Mouse (Mus musculus): ENCODE results near the gene Nup188. TPM values are rescaled to one million over a fixed set of nuclear protein-coding genes. Genes with fewer than 3 reads are reported as not detected.
A peak's percentile ranks its signal among the peaks of the same experiment; 100 is the strongest.

Gene Nup188
- total RNA-seq, 4 experiments from 2014 or later: 28.2 to 33.6 (median 30.2) TPM

- no peak for DNase-seq
These were observed 598 bp upstream of the Nup188 start for GRCm38 (mm10) chr2:30285416-30286181.

- no peak for DNase-seq
These were observed 803 bp downstream of the Nup188 start for GRCm38 (mm10) chr2:30287027-30287373.

- DNase-seq: no peak
These were observed 13.3 kb downstream of the Nup188 start for GRCm38 (mm10) chr2:30299525-30299924.

- no peak for DNase-seq
These were observed 13.8 kb downstream of the Nup188 start for GRCm38 (mm10) chr2:30299966-30300365.

- no peak for DNase-seq
These were observed 19.9 kb downstream of the Nup188 start for GRCm38 (mm10) chr2:30306087-30306486.

GRCm38 (mm10) chr2:30309351-30309750 lies 23.2 kb downstream of the Nup188 start:
- DNase-seq: no peak

- DNase-seq: peak; percentile 56
These were observed 25.3 kb downstream of the Nup188 start for GRCm38 (mm10) chr2:30311481-30311880.

GRCm38 (mm10) chr2:30316136-30316535 lies 29.9 kb downstream of the Nup188 start:
- no peak for DNase-seq

GRCm38 (mm10) chr2:30316955-30317354 lies 30.8 kb downstream of the Nup188 start:
- no peak for DNase-seq

GRCm38 (mm10) chr2:30319260-30319659 lies 33.1 kb downstream of the Nup188 start:
- DNase-seq: no peak

GRCm38 (mm10) chr2:30323111-30323510 lies 36.9 kb downstream of the Nup188 start:
- no peak for DNase-seq

GRCm38 (mm10) chr2:30325296-30325695 lies 39.1 kb downstream of the Nup188 start:
- no peak for DNase-seq

GRCm38 (mm10) chr2:30327276-30327675 lies 41.1 kb downstream of the Nup188 start:
- no peak for DNase-seq

- DNase-seq: no peak
These were observed 42.6 kb downstream of the Nup188 start for GRCm38 (mm10) chr2:30328791-30329190.

- DNase-seq: no peak
These were observed 49.1 kb downstream of the Nup188 start for GRCm38 (mm10) chr2:30335324-30335723.

GRCm38 (mm10) chr2:30336174-30336915 lies 50.1 kb downstream of the Nup188 start:
- DNase-seq: no peak

- peak; percentile 89 for DNase-seq
These were observed 51.0 kb downstream of the Nup188 start for GRCm38 (mm10) chr2:30337179-30337578.

GRCm38 (mm10) chr2:30342061-30342460 lies 55.9 kb downstream of the Nup188 start:
- DNase-seq: no peak

GRCm38 (mm10) chr2:30342544-30342943 lies 56.3 kb downstream of the Nup188 start:
- no peak for DNase-seq

GRCm38 (mm10) chr2:30343601-30344137 lies 57.5 kb downstream of the Nup188 start:
- peak; percentile 86 for DNase-seq

GRCm38 (mm10) chr2:30345971-30346676 lies 59.9 kb downstream of the Nup188 start:
- no peak for DNase-seq

- DNase-seq: no peak
These were observed 63.0 kb downstream of the Nup188 start for GRCm38 (mm10) chr2:30349196-30349595.

GRCm38 (mm10) chr2:30351149-30351548 lies 65.0 kb downstream of the Nup188 start:
- DNase-seq: no peak

Measured in adrenal gland, adult 8-10 months (tissue).